Mouse (Mus musculus) MEL (cell line): ENCODE results near the gene Stum. TPM values are rescaled to one million over a fixed set of nuclear protein-coding genes. Genes with fewer than 3 reads are reported as not detected.

Experiments
- DNase-seq: peaks from one replicate; pipeline ENCODE4 v3.0.0; 2011; ENCODE audit warnings: low read depth, low spot score
- H3K27ac ChIP-seq: 2 replicates; pipeline ENCODE4 v1.5.1; 2012; ENCODE audit warnings: low read depth, mild to moderate bottlenecking, control low read depth, low read length, moderate library complexity; ENCODE audit not compliant: control insufficient read depth
- H3K27me3 ChIP-seq, 2 experiments: fragments of 150-350 bp in 1 of 2; sonication (generic) in 1 of 2; 2 replicates each; pipeline ENCODE4 v1.6.1; 2012; ENCODE audit warnings: low read length in 2 of 2, mild to moderate bottlenecking in 2 of 2, improper control_type of control experiment in 1 of 2, moderate library complexity in 1 of 2; ENCODE audit not compliant: insufficient read depth in 2 of 2, control insufficient read depth in 1 of 2
- H3K36me3 ChIP-seq, 2 experiments: 2 replicates each; pipeline ENCODE4 v1.6.1; 2012 to 2014; ENCODE audit warnings: low read length in 2 of 2, improper control_type of control experiment in 1 of 2, inconsistent platforms in 1 of 2, mild to moderate bottlenecking in 1 of 2; ENCODE audit not compliant: insufficient read depth in 2 of 2, control insufficient read depth in 1 of 2
- H3K4me1 ChIP-seq, 2 experiments: fragments of 150-350 bp in 1 of 2; sonication (generic) in 1 of 2; 2 replicates each; pipeline ENCODE4 v1.6.1; 2012; ENCODE audit warnings: low read length in 2 of 2, improper control_type of control experiment in 1 of 2, mild to moderate bottlenecking in 1 of 2; ENCODE audit not compliant: insufficient read depth in 2 of 2, control insufficient read depth in 1 of 2
- H3K4me3 ChIP-seq, 2 experiments: fragments of 150-350 bp in 1 of 2; sonication (generic) in 1 of 2; 2 replicates each; pipeline ENCODE4 v1.5.1; 2012; ENCODE audit warnings: low read depth in 2 of 2, low read length in 2 of 2, mild to moderate bottlenecking in 2 of 2, moderate library complexity in 2 of 2, control low read depth in 1 of 2, improper control_type of control experiment in 1 of 2; ENCODE audit not compliant: control insufficient read depth in 1 of 2, insufficient read depth in 1 of 2
- H3K79me2 ChIP-seq: 2 replicates; pipeline ENCODE4 v1.6.1; 2012; ENCODE audit warnings: mild to moderate bottlenecking, low read length, moderate library complexity; ENCODE audit not compliant: control insufficient read depth, poor library complexity, insufficient read depth
- H3K9ac ChIP-seq: 2 replicates; pipeline ENCODE4 v1.6.1; 2012; ENCODE audit warnings: low read depth, mild to moderate bottlenecking, control low read depth, low read length, moderate library complexity; ENCODE audit not compliant: control insufficient read depth, poor library complexity, severe bottlenecking
- H3K9me3 ChIP-seq: fragments of 150-350 bp; sonication (generic); replicated peaks from 2 replicates; pipeline ENCODE4 v1.6.1; 2012; ENCODE audit warnings: mild to moderate bottlenecking, low read length, improper control_type of control experiment, moderate library complexity; ENCODE audit not compliant: insufficient read depth
- BHLHE40 ChIP-seq: IDR thresholded peaks from 2 replicates; pipeline ENCODE4 v1.6.1; 2012; ENCODE audit warnings: low read depth, mild to moderate bottlenecking, inconsistent platforms, low read length, improper control_type of control experiment, borderline replicate concordance
- CTCF ChIP-seq, 3 experiments: IDR thresholded peaks in 2 of 3; conservative IDR thresholded peaks in 1 of 3; 2 replicates each; pipeline ENCODE4 v1.5.1; 2011 to 2012; ENCODE audit warnings: low read length in 3 of 3, low read depth in 2 of 3, mild to moderate bottlenecking in 2 of 3, improper control_type of control experiment in 1 of 3, inconsistent platforms in 1 of 3, mixed read lengths in 1 of 3, moderate library complexity in 1 of 3; ENCODE audit not compliant: control insufficient read depth in 1 of 3, insufficient read depth in 1 of 3, poor library complexity in 1 of 3, severe bottlenecking in 1 of 3
- E2F4 ChIP-seq: IDR thresholded peaks from 2 replicates; pipeline ENCODE4 v1.6.1; 2011; ENCODE audit warnings: low read depth, low read length, improper control_type of control experiment, borderline replicate concordance
- EP300 ChIP-seq, 2 experiments: IDR thresholded peaks; 2 replicates each; pipeline ENCODE4 v1.6.1; 2011; ENCODE audit warnings: improper control_type of control experiment in 2 of 2, low read length in 2 of 2, low read depth in 1 of 2, mild to moderate bottlenecking in 1 of 2
- ETS1 ChIP-seq: IDR thresholded peaks from 2 replicates; pipeline ENCODE4 v1.6.1; 2012; ENCODE audit warnings: low read depth, mild to moderate bottlenecking, inconsistent platforms, low read length, improper control_type of control experiment, moderate library complexity
- GABPA ChIP-seq: IDR thresholded peaks from 2 replicates; pipeline ENCODE4 v1.6.1; 2012; ENCODE audit warnings: low read depth, mild to moderate bottlenecking, inconsistent platforms, low read length, improper control_type of control experiment, moderate library complexity
- MAZ ChIP-seq: IDR thresholded peaks from 2 replicates; pipeline ENCODE4 v1.6.1; 2012; ENCODE audit warnings: low read depth, mild to moderate bottlenecking, inconsistent platforms, low read length, improper control_type of control experiment
- MYC ChIP-seq: IDR thresholded peaks from 2 replicates; pipeline ENCODE4 v1.6.1; 2011; ENCODE audit warnings: low read depth, mild to moderate bottlenecking, low read length, improper control_type of control experiment, moderate library complexity
- SMC3 ChIP-seq: IDR thresholded peaks from 2 replicates; pipeline ENCODE4 v1.6.1; 2011; ENCODE audit warnings: low read depth, low read length, improper control_type of control experiment
- TBP ChIP-seq: IDR thresholded peaks from 2 replicates; pipeline ENCODE4 v1.8.0; 2011; ENCODE audit warnings: low read depth, low read length, improper control_type of control experiment
- UBTF ChIP-seq: IDR thresholded peaks from 2 replicates; pipeline ENCODE4 v1.6.1; 2012; ENCODE audit warnings: low read depth, mild to moderate bottlenecking, inconsistent platforms, low read length, improper control_type of control experiment, moderate library complexity, borderline replicate concordance; ENCODE audit not compliant: insufficient read depth
- USF2 ChIP-seq, 2 experiments: IDR thresholded peaks; 2 replicates each; pipeline ENCODE4 v1.6.1; 2011 to 2012; ENCODE audit warnings: improper control_type of control experiment in 2 of 2, low read length in 2 of 2, borderline replicate concordance in 1 of 2, inconsistent platforms in 1 of 2, low read depth in 1 of 2, mild to moderate bottlenecking in 1 of 2; ENCODE audit not compliant: insufficient read depth in 1 of 2
- ZC3H11A ChIP-seq: IDR thresholded peaks from 2 replicates; pipeline ENCODE4 v1.6.1; 2012; ENCODE audit warnings: low read depth, mild to moderate bottlenecking, inconsistent platforms, low read length, improper control_type of control experiment
- ZNF384 ChIP-seq: IDR thresholded peaks from 2 replicates; pipeline ENCODE4 v1.6.1; 2012; ENCODE audit warnings: low read depth, mild to moderate bottlenecking, inconsistent platforms, low read length, improper control_type of control experiment
- polyA plus RNA-seq, 2 experiments: library from polyadenylated mRNA; stranded (reverse) in 1 of 2; unstranded in 1 of 2; fragments of >175 nt in 1 of 2; fragments of >200 nt in 1 of 2; gene quantifications; 2 replicates each; pipeline versions ENCODE4 v1.2.1 to v1.2.4; 2012; ENCODE audit warnings: low replicate concordance in 2 of 2, low read depth in 1 of 2; ENCODE audit not compliant: insufficient read length in 2 of 2, insufficient read depth in 1 of 2, missing spikeins in 1 of 2
- total RNA-seq: library from RNA; depleted of rRNA; stranded (reverse); fragments of 300-350 nt; gene quantifications from 2 replicates; pipeline ENCODE4 v1.2.3, GENCODE M21; 2012

The Stum gene
- total and polyA plus RNA-seq, 3 experiments: not detected

DNA sequence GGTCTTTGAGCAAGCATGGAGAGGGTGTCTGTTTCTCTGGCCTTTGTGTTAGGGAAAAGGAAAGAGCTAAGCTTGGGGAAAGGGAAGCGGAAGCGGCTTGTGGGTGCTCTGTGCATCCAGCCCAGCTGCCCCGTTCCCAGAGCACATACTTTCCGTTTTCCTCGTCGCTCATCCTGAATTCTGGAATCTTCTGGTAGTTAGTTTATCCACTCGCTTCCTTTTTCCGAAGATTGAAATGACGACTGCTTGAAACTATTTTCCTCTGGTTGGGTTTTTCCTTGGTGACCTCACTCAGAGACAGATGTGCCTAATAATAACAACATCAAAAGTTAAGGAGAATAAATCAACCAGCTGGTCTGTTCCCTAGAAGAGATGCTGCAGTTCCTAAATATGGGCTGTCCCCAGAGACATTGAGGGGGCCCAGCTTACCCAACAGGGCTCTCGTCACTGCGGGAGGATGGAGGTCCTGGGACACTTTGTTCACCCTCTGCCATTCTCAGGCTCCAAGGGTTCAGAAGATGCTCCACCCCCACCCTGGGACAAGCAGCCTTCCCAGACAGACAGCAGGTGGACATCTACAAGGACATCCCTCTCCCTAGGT, 80.7 kb downstream of the Stum start:
- DNase-seq: no peak
- TF ChIP-seq GABPA (no peak), EP300 (IDR thresholded peaks at IDR 0.05; ENCODE audit: low read depth in 1 of 2, low read length in 2 of 2) (no peak), BHLHE40 (no peak), ETS1 (no peak), CTCF (IDR thresholded peaks at IDR 0.05 in 2 of 3, conservative IDR thresholded peaks at IDR 0.05 in 1 of 3; ENCODE audit: control insufficient read depth in 1 of 3, insufficient read depth in 1 of 3, low read depth in 2 of 3, low read length in 3 of 3, poor library complexity in 1 of 3, severe bottlenecking in 1 of 3) (no peak), E2F4 (no peak), UBTF (no peak), SMC3 (no peak), TBP (no peak), MAZ (no peak), ZC3H11A (no peak), ZNF384 (no peak)
- H3K27ac ChIP-seq: no peak overlapping the region
- H3K36me3 ChIP-seq: no peaks in the 10 kb centered on the region
- no peak overlapping the region for H3K4me3 ChIP-seq
- H3K27me3 ChIP-seq: no peaks in the 10 kb centered on the region
- no peak overlapping the region for H3K9ac ChIP-seq
- H3K9me3 ChIP-seq: no peaks in the 10 kb centered on the region
- H3K79me2 ChIP-seq: no peaks in the 10 kb centered on the region
- no peaks in the 10 kb centered on the region for H3K4me1 ChIP-seq

DNA sequence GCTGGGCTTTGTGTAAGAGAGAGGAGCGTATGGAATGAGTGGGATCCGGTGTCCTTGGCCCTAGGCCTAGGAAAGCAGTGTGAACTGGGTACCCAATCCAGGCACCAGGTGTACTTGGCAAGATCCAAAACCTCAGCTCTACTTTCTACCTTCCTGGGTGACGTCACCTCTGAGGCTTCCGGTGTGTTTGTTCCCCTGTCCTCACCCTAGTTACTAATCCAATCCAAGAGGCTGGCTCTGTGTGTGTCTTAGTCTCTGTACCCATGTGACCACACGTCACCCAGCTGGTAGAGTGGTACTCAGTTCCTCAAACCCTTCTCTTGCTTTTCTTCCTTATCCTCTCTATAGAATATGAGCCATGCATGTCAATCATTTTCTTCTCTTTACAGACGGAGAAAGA, 81.6 kb downstream of the Stum start:
- Histone ChIP-seq H3K36me3 (no peaks in the 10 kb centered on the region), H3K4me3 (no peak overlapping the region), H3K9ac (no peak overlapping the region), H3K4me1 (no peaks in the 10 kb centered on the region), H3K79me2 (no peaks in the 10 kb centered on the region), H3K27ac (no peak overlapping the region), H3K9me3 (no peaks in the 10 kb centered on the region), H3K27me3 (no peaks in the 10 kb centered on the region)
- DNase-seq: no peak
- TF ChIP-seq SMC3: no peak
- TF ChIP-seq USF2 (IDR thresholded peaks at IDR 0.05; ENCODE audit: borderline replicate concordance in 1 of 2, insufficient read depth in 1 of 2, low read depth in 1 of 2, low read length in 2 of 2): no peak
- TF ChIP-seq MYC: no peak
